Mouse (Mus musculus) C2C12 (cell line): ENCODE data around the gene Tm7sf2.

Experiments used
- CEBPB ChIP-seq: IDR thresholded peaks from one replicate; pipeline ENCODE4 v1.6.1; 2011; ENCODE audit warnings: low read depth, mild to moderate bottlenecking, control low read depth, moderate library complexity
- CTCF ChIP-seq: IDR thresholded peaks from one replicate; pipeline ENCODE4 v1.5.1; 2011; ENCODE audit not compliant: control insufficient read depth, insufficient read depth, insufficient read length
- MAX ChIP-seq: IDR thresholded peaks from one replicate; pipeline ENCODE4 v1.6.1; 2011; ENCODE audit warnings: mild to moderate bottlenecking, control low read depth
- MYOD1 ChIP-seq: IDR thresholded peaks from one replicate; pipeline ENCODE4 v1.6.1; 2011; ENCODE audit warnings: low read depth; ENCODE audit not compliant: control insufficient read depth, insufficient read length
- MYOG ChIP-seq: IDR thresholded peaks from one replicate; pipeline ENCODE4 v1.6.1; 2011; ENCODE audit not compliant: control insufficient read depth, insufficient read length; ENCODE audit errors: extremely low read depth
- USF1 ChIP-seq: IDR thresholded peaks from one replicate; pipeline ENCODE4 v1.6.1; 2011; ENCODE audit warnings: low read depth, mild to moderate bottlenecking, control low read depth, moderate library complexity

DNA sequence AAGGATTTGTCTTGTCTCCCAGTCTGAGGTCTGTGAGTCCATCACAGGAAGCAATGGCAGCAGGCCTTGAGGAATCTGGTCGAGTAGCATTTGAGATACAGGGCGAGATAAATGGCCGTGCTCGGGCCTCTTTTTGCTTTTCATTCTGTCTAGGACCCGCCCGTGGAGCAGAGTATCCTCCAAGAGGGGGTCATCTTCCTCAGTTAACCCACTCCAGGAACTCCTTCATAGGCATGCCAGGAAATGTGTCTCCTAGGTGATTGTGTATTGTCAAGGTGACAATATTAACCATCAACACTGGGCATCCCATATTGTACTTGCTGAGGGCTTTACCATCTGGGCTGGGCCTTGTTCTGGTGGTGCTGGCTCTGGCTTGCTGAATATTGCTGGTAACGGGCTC, 25.9 kb upstream of the Tm7sf2 start, which contains the start of gene AC131692.1:
- TF ChIP-seq CTCF (no peak), USF1 (no peak), CEBPB (no peak), MYOG (no peak), MYOD1 (no peak), MAX (no peak)
